Mouse (Mus musculus): ENCODE measurements at regions not wholly inside any gene's neighbourhood (a gene's known extent, or its start where the extent isn't known, plus 50 kb on each side); places are given as distances from the start of the nearest gene placed in this dataset.

GRCm38 (mm10) chr13:99780751-99781460, 120.0 kb downstream of the Cartpt start:
- no peak for DNase-seq

GRCm38 (mm10) chr13:99778747-99779146, 122.1 kb downstream of the Cartpt start:
- no peak for DNase-seq

- DNase-seq = no peak
Measured at GRCm38 (mm10) chr13:99777736-99778135, 123.2 kb downstream of the Cartpt start.

- DNase-seq = peak in 1 of 2 experiments; percentile 18
Measured at GRCm38 (mm10) chr13:99765965-99766364, 134.9 kb downstream of the Cartpt start.

- DNase-seq = no peak
Measured at GRCm38 (mm10) chr13:99764764-99765163, 136.1 kb downstream of the Cartpt start.

GRCm38 (mm10) chr13:99764097-99764714, 136.7 kb downstream of the Cartpt start:
- DNase-seq = no peak

DNA sequence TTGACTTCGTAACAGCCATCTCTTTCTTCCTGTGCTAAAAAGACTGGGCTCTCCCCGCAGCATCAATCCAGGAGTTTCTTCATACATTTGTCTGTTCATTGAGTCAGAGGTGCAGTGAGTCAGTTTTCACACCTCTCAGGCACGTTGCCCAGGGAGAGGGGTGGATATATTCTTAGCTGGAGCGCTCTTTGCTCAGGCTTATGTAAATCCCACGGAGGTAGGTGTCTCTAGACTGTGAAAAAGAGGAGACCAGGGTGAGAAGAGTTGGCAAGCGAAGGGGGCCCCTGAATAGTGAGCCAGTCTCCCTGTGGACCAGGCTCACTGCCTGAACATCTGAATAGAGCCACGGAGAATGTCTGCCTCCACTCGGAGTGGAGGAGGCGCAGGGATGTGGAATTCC, 139.0 kb downstream of the Cartpt start:
- no peak for DNase-seq

DNA sequence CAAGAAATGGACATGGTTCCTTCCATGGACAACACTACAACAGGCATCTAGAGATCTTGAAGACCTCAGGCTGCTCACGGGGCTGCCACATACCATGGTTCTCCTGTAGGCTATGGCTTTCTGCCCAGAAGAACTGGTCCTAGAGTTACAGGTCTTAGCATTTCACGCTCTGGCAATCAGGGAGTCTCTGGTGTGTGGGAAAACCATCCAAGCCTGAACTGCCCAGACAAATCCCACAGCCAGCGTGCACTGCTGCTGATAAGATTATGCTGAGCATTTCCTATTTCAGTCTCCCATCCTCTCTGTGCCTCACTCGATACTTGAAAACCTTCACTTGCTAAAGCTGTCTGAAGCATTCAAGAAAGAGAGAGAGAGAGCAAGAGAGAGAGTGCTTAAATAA, 139.5 kb downstream of the Cartpt start:
- peak; percentile 48 to 55 for DNase-seq

- DNase-seq = no peak
Measured at GRCm38 (mm10) chr13:99760646-99761045, 140.2 kb downstream of the Cartpt start.

DNA sequence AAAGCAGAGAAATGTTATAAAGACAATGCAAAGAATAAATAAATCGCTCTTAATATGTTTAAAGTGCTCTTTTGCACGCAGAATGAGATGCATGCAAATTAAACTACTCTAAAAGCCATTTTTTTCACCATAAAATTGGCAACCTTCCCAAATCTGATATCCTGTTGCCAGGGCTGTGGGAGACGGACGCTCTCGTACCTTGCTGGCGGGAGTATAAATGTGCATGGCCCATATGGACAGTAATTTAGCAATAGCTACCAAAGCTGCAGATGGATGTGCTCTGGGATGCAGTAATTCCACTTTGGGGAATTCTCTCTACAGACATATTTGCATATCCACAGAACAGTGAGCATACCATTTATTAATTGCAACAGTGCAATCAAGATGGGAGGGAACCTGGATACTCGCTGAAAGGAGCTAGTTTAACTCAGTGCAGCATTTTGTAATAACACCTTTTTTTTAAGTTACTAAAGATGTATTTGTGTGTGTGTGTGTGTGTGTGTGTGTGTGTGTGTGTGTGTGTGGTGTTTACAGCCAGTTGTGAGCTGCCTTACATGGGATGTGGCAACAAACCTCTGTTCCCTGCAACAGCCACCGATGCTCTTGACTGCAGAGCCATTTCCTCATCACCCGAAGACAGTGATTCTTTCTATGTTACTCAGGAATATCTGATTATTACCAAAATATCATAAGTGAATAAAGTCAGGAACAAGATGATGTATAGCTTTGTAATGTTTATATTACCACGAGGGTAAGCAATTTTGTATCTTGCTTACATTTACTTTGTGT, 141.4 kb downstream of the Cartpt start:
- no peak for DNase-seq

DNA sequence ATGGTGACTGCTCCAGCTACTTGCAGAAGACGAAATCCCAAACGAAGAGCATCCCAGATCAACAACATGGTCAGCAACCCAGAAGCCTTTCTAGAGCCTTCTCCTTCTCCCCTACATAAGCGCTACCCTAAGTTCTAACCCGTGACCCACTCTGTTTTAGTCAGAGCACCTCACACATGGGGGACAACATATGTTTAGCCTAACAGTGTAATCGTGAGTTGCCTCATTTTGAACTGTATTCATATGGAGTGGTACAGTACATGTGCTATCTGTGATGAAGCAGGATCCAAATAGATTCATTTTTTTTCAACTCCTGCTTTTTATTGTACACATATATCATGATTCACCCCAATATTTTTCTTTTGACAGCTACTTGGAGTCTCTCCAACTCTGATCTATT, 146.2 kb downstream of the Cartpt start:
- no peak for DNase-seq

DNA sequence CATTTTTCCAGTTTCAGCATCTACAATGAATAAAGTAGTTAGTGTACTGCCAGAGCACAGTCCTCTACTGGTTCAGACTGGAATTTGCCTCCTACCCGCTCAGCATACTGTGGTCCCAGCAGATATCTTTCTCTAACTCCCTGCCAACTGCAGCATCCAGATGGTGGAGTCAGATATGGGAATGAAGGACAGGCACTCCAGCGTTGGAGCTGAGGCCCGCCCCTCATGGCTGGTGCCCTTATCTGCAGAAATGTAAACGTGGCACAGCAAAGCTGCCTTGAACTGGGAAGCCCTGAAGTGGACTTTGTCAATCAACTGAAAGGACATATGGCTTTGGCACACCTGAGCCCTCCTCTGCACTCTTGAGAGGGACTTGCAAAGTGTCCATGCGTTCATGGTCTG, 146.6 kb downstream of the Cartpt start:
- DNase-seq = no peak

DNA sequence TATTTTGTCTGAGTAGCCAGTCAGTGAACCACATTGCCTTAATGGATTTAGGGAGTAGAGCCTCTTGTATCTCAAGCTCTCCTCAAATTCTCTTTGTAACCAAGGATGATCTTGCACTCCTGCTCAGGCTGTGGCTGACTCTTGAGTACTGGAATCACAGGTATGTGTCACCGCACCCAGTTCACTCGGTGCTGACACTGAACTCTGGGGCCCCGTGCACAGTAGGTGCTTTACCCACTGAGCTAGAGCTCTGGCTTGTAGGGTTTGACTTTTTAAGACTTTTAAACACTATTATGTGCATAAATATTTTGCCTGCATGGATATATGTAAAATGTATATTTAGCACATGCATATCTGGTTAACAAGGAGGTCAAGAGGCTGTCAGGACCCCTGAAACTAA, 147.4 kb downstream of the Cartpt start:
- DNase-seq = no peak

DNA sequence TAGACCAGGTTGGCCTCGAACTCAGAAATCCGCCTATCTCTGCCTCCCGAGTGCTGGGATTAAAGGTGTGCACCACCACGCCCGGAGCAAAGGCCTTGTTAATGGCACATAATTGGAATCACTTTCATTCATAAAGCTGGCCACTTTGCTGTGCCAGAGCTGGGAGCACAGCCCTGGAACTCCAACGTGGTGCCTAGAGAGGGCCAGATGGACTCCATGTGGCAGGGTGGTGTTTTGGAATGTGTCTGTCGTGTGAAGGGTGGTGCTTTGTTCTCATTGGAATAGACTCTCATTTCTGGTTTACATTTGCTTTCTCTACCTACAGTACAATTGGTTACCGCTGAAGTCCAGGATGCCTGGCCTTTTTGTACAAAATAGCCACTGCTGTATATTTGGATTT, 150.2 kb downstream of the Cartpt start:
- no peak for DNase-seq

- DNase-seq = no peak
Measured at GRCm38 (mm10) chr13:99749342-99749741, 151.5 kb downstream of the Cartpt start.

DNA sequence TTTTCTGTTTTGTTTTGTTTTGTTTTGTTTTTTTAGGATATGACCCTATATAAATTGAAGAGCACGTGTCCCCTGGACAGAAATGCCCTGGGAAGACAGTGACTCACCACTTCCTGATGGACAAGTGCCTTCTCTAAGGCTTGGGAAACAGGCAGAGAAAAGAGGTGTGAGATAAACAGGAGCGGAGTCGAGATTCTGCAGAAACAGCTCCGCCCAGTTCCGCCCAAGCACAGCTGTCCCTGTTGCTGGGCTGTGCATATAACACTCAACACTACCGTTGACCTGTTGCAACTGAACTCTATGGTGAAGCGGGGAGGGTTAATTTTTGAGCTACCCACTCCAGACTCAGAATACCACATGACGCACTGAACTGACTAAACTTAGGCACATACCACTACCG, 152.8 kb downstream of the Cartpt start:
- no peak for DNase-seq

- no peak for DNase-seq
Measured at GRCm38 (mm10) chr13:99745526-99745925, 155.4 kb downstream of the Cartpt start.

- DNase-seq = no peak
Measured at GRCm38 (mm10) chr13:99744790-99745120, 156.1 kb downstream of the Cartpt start.

DNA sequence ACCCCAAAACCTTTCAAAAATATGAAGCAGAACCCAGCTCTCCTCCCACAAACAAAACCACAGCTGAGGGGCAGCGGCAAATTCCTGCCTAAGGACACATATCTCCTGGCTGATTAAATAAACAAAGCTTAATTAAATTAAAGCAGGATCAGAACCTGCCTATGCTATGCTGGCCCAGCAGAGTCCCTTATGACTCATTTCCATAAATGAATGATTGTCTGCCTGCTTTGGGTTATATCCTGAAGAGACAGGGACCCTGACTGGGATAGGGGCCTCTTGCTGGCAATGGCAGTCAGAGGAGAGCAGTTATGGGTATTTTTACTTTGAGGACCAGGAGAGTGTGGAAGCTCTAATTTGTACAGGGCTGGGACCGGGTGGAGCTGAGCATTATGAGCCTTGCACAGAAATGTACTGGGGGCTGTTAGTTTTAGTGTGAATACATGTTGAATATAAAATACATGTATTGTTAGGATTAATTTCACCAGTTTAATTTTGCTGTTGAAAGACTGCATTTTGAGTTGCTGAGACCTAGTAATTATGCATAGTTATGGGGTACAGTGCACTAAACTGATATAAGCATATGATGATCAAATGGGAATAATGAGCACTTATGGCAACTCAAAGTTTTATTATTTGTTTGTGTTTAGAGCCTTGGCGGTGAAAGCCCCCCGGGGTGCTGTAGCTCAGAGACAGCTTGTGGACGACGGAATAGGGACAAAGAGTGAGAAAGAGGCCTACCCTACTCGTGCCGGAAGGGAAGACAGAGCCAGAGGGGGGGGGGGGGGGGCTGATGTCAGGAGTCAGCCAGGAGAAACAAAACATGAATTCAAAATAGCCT, 156.7 kb downstream of the Cartpt start:
- DNase-seq = no peak

DNA sequence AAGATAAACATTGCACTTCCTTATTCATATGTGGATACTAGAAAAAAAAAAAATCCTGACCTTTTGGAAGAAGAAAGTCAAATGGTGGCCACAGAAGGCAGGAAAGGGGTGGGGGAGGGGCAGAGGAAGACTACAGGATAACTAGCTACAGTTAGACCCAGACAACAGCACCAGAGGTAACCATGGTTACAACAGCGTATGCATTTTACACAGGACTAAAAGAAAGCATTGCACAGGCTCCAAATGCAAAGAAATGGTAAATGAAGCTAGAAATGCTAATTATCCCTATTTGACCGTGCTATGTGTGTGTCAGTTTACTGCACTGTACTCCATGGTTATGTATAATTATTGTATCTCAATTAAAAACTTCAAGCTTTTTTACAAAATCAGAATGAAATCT, 158.4 kb downstream of the Cartpt start:
- DNase-seq = no peak

DNA sequence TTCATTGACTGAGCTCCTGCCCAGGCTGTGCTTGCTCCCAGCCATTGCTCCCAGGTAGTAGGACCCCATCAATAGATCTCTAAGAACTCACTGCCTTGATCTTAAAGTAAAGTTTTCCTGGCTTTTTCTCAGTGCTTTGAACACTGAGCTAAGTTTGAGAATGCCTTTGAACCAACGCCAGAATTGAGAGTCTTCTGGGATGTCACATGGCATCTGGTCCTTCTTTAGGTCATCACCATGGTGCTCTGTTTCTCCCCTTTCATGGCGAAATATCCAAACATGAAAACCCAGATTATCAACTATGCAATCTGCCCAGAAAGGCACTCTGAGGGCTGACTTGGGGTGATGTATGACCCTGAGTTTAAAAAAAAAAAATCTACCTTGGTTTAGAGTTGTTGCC, 158.9 kb downstream of the Cartpt start:
- no peak for DNase-seq

DNA sequence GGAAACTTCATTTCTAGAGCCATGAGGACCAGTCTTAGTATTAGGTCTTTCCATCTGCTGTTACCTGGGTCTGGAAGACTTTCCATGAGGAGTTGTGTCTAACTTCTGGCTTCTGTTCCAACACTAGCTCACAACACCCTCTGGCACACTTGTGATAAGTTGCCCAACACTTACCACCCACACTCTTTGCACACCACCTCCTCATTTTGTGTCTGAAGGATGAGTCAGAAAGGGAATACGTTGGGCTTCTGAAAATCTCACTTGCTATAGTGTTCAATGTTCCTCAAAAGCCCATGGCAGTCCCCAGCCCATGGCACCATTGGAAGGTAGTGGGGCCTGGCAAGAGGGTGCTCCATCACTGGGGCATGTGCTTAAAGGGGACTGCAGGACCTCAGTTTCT, 161.5 kb downstream of the Cartpt start:
- no peak for DNase-seq

DNA sequence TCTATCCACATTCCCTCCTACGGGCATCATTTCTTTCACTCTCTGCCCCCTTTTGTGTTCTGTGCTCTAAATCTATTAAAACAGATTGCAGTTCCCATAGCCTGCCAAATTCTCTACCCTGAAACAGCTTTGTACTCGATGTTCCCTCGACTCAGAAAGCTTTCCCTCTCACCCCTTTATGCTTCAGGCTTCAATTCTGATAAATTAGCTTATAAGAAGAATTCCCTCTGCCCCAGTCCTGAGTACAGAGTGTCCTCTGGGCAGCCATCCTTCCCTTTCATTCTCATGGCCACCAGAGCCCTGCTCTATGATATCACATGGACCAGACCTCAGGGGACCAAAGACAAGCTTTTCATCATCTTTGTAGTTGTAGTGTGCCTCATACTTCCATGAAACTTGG, 163.6 kb downstream of the Cartpt start:
- DNase-seq = no peak
